Mouse (Mus musculus) myocyte (in vitro differentiated cells): ENCODE measurements around the gene Smap1. TPM values are rescaled to one million over a fixed set of nuclear protein-coding genes. Genes with fewer than 3 reads are reported as not detected.

Experiments
- H3K27me3 ChIP-seq: one replicate; pipeline ENCODE4 v1.6.1; 2011; ENCODE audit not compliant: control insufficient read depth, insufficient read depth, insufficient read length
- H3K36me3 ChIP-seq: one replicate; pipeline ENCODE4 v1.6.1; 2011; ENCODE audit not compliant: control insufficient read depth, insufficient read depth
- H3K4me2 ChIP-seq: one replicate; pipeline ENCODE4 v1.6.1; 2011; ENCODE audit warnings: low read depth, control low read depth
- H3K4me3 ChIP-seq: one replicate; pipeline ENCODE4 v1.5.1; 2011; ENCODE audit warnings: mild to moderate bottlenecking, control low read depth, moderate library complexity
- H3K79me2 ChIP-seq: one replicate; pipeline ENCODE4 v1.6.1; 2011; ENCODE audit not compliant: control insufficient read depth, insufficient read depth
- H3ac ChIP-seq: one replicate; pipeline ENCODE4 v1.6.1; 2011; ENCODE audit not compliant: control insufficient read depth, insufficient read length
- CEBPB ChIP-seq: IDR thresholded peaks from 2 replicates; pipeline ENCODE4 v1.6.1; 2011; ENCODE audit warnings: mild to moderate bottlenecking, moderate library complexity; ENCODE audit not compliant: poor library complexity, insufficient read depth, severe bottlenecking
- E2F4 ChIP-seq: IDR thresholded peaks from one replicate; pipeline ENCODE4 v1.6.1; 2011; ENCODE audit warnings: mild to moderate bottlenecking, control low read depth, moderate library complexity; ENCODE audit not compliant: insufficient read depth
- MAX ChIP-seq: IDR thresholded peaks from one replicate; pipeline ENCODE4 v1.6.1; 2011; ENCODE audit warnings: low read depth, mild to moderate bottlenecking, control low read depth
- MYOD1 ChIP-seq, 3 experiments: IDR thresholded peaks; one replicate each; pipeline ENCODE4 v1.6.1; 2011; ENCODE audit warnings: control low read depth in 2 of 3, low read depth in 2 of 3, mild to moderate bottlenecking in 2 of 3, moderate library complexity in 1 of 3; ENCODE audit not compliant: insufficient read length in 2 of 3, control insufficient read depth in 1 of 3
- MYOG ChIP-seq, 3 experiments: IDR thresholded peaks; one replicate each; pipeline ENCODE4 v1.6.1; 2011; ENCODE audit warnings: control low read depth in 2 of 3, low read depth in 2 of 3, mild to moderate bottlenecking in 2 of 3; ENCODE audit not compliant: insufficient read length in 2 of 3, control insufficient read depth in 1 of 3, insufficient read depth in 1 of 3
- POLR2A ChIP-seq: IDR thresholded peaks from one replicate; pipeline ENCODE4 v1.6.1; 2011; ENCODE audit warnings: low read depth, mild to moderate bottlenecking, control low read depth, moderate library complexity; ENCODE audit not compliant: insufficient read length
- POLR2AphosphoS2 ChIP-seq: IDR thresholded peaks from one replicate; pipeline ENCODE4 v1.6.1; 2011; ENCODE audit warnings: low read depth, control low read depth; ENCODE audit not compliant: insufficient read length
- REST ChIP-seq: IDR thresholded peaks from one replicate; pipeline ENCODE4 v1.6.1; 2011; ENCODE audit warnings: mild to moderate bottlenecking, control low read depth, moderate library complexity; ENCODE audit not compliant: insufficient read depth, insufficient read length
- SRF ChIP-seq: IDR thresholded peaks from one replicate; pipeline ENCODE4 v1.6.1; 2011; ENCODE audit warnings: low read depth; ENCODE audit not compliant: control insufficient read depth, insufficient read length
- TCF12 ChIP-seq: IDR thresholded peaks from one replicate; pipeline ENCODE4 v1.6.1; 2011; ENCODE audit warnings: mild to moderate bottlenecking, control low read depth; ENCODE audit not compliant: poor library complexity, insufficient read depth, severe bottlenecking
- TCF3 ChIP-seq: IDR thresholded peaks from one replicate; pipeline ENCODE4 v1.6.1; 2011; ENCODE audit warnings: low read depth, control low read depth; ENCODE audit not compliant: insufficient read length
- USF1 ChIP-seq: IDR thresholded peaks from one replicate; pipeline ENCODE4 v1.6.1; 2011; ENCODE audit warnings: low read depth, mild to moderate bottlenecking, control low read depth, moderate library complexity
- polyA plus RNA-seq: library from polyadenylated mRNA; unstranded; fragments of >200 nt; fragmentation: generic; extraction: Trizol; gene quantifications from one replicate; pipeline ENCODE4 v1.2.1, GENCODE M21; 2012; ENCODE audit warnings: missing spikeins

Gene Smap1
- polyA plus RNA-seq, 1 experiment = 29.2 TPM

GRCm38 (mm10) chr1:23906082-23906481 lies 16.0 kb downstream of the Smap1 start:
- H3K4me3 ChIP-seq = no peak overlapping the region
- H3ac ChIP-seq = no peak overlapping the region
- no peak for TF ChIP-seq CEBPB
- no peak for TF ChIP-seq POLR2A
- TF ChIP-seq MAX = no peak
- no peak for TF ChIP-seq TCF3
- TF ChIP-seq SRF = no peak
- no peak for TF ChIP-seq E2F4
- H3K36me3 ChIP-seq = no peaks in the 10 kb centered on the region
- no peak overlapping the region for H3K4me2 ChIP-seq
- no peaks in the 10 kb centered on the region for H3K27me3 ChIP-seq
- H3K79me2 ChIP-seq = peaks cover 24% of the 10 kb centered on the region

GRCm38 (mm10) chr1:23903340-23903739 lies 18.8 kb downstream of the Smap1 start:
- no peak overlapping the region for H3K4me2 ChIP-seq
- H3K27me3 ChIP-seq = no peaks in the 10 kb centered on the region
- no peak overlapping the region for H3K4me3 ChIP-seq
- no peaks in the 10 kb centered on the region for H3K36me3 ChIP-seq
- no peak overlapping the region for H3ac ChIP-seq
- H3K79me2 ChIP-seq = peaks cover 22% of the 10 kb centered on the region
- TF ChIP-seq CEBPB (no peak), POLR2AphosphoS2 (no peak), SRF (no peak), MYOD1 (IDR thresholded peaks at IDR 0.05; ENCODE audit: control insufficient read depth in 1 of 3, insufficient read length in 2 of 3, low read depth in 2 of 3) (no peak), USF1 (no peak), E2F4 (no peak)

DNA sequence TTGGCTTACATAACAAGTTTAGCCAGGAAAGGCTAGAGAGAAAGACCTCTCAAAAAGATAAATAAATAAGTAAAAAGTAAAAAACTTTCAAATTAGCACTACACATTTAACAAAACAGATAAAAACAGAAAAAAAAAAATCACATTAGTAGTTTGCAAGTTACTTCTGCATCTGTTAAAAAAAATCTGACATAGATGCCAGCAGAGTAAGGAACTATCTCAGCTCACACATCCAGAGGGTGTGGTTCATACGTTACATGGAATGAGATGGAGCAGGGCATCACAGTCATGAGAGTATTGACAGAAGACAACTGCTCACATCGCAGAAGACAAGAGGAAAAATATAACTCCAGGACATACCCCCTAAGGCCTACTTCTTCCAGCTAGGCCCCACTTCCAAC lies 19.4 kb downstream of the Smap1 start:
- Histone ChIP-seq H3K79me2 (peaks cover 23% of the 10 kb centered on the region), H3K36me3 (no peaks in the 10 kb centered on the region), H3K4me3 (no peak overlapping the region), H3K27me3 (no peaks in the 10 kb centered on the region), H3K4me2 (no peak overlapping the region), H3ac (no peak overlapping the region)
- no peak for TF ChIP-seq POLR2AphosphoS2
- TF ChIP-seq POLR2A = no peak
- TF ChIP-seq MYOD1 (IDR thresholded peaks at IDR 0.05; ENCODE audit: control insufficient read depth in 1 of 3, insufficient read length in 2 of 3, low read depth in 2 of 3) = no peak
- TF ChIP-seq CEBPB = no peak
- TF ChIP-seq E2F4 = no peak
- TF ChIP-seq TCF3 = no peak
- no peak for TF ChIP-seq MYOG (IDR thresholded peaks at IDR 0.05; ENCODE audit: control insufficient read depth in 1 of 3, insufficient read depth in 1 of 3, insufficient read length in 2 of 3, low read depth in 2 of 3)
- TF ChIP-seq USF1 = no peak
- no peak for TF ChIP-seq SRF

DNA sequence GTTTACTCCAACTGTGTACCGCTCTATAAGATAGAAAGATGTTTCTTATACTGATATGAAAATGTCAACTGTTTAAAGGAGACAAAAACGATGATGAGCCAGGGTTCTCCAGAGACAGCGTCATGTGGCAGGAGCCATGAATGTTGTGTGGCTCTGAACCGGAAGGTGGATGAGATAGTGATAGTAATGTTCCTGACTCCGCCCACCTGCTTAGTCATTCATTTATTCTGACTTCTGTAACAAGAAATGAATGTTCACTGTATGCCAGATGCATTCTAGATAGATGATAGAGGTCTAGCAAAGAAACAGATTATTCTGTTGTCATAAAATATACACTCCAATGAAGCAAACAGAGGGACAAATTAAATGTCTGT lies 22.5 kb downstream of the Smap1 start:
- no peaks in the 10 kb centered on the region for H3K27me3 ChIP-seq
- no peak overlapping the region for H3K4me3 ChIP-seq
- TF ChIP-seq CEBPB (no peak), POLR2AphosphoS2 (no peak), USF1 (no peak), REST (no peak), MAX (no peak), MYOD1 (IDR thresholded peaks at IDR 0.05; ENCODE audit: control insufficient read depth in 1 of 3, insufficient read length in 2 of 3, low read depth in 2 of 3) (no peak), TCF3 (no peak), POLR2A (no peak), TCF12 (no peak), MYOG (IDR thresholded peaks at IDR 0.05; ENCODE audit: control insufficient read depth in 1 of 3, insufficient read depth in 1 of 3, insufficient read length in 2 of 3, low read depth in 2 of 3) (no peak), E2F4 (no peak), SRF (no peak)
- H3K36me3 ChIP-seq = no peaks in the 10 kb centered on the region
- no peak overlapping the region for H3K4me2 ChIP-seq
- peaks cover 35% of the 10 kb centered on the region for H3K79me2 ChIP-seq
- H3ac ChIP-seq = no peak overlapping the region

GRCm38 (mm10) chr1:23899020-23899646 lies 23.0 kb downstream of the Smap1 start:
- TF ChIP-seq MYOG (IDR thresholded peaks at IDR 0.05; ENCODE audit: control insufficient read depth in 1 of 3, insufficient read depth in 1 of 3, insufficient read length in 2 of 3, low read depth in 2 of 3) (no peak), MAX (no peak), E2F4 (no peak), POLR2AphosphoS2 (no peak), TCF12 (no peak), USF1 (no peak), REST (no peak), SRF (no peak), CEBPB (no peak), TCF3 (no peak), MYOD1 (IDR thresholded peaks at IDR 0.05; ENCODE audit: control insufficient read depth in 1 of 3, insufficient read length in 2 of 3, low read depth in 2 of 3) (no peak), POLR2A (no peak)
- no peaks in the 10 kb centered on the region for H3K27me3 ChIP-seq

More at GRCm38 (mm10) chr1:23899020-23899646, 23.0 kb downstream of the Smap1 start:
- H3K4me2 ChIP-seq = no peak overlapping the region
- H3ac ChIP-seq = no peak overlapping the region
- H3K4me3 ChIP-seq = no peak overlapping the region
- H3K79me2 ChIP-seq = peaks cover 35% of the 10 kb centered on the region
- H3K36me3 ChIP-seq = no peaks in the 10 kb centered on the region
